Mouse (Mus musculus) R1 (cell line): ENCODE data around the gene Gys1.

Source experiments
- DNase-seq: peaks from one replicate; pipeline ENCODE4 v3.0.0-alpha.2; 2018; ENCODE audit warnings: low read depth, low spot score

Gys1 gene

DNA sequence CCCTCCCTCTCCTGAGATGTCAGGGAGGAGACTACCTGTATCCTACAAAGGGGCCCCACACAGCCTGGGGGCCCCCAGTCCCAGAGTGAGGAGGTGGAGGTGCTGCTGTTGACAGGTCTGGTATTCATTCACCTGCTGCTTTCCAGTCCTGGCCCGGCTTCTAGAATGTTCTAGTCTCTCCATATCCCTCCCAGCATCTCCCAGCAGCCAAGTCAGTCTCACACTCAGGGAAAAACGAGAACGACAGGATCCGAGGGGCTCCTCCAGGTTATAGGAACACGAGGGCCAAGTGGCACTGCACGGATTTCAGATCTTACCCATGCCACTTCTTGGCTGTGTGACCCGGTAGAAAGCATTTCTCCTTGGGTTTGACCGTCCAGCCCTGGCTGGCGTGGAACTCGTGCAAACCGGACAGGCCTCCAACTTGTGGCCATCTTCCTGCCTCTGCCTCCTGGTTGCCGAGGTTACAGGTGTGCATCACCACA, 19.9 kb upstream of the Gys1 start:
- no peak for DNase-seq

DNA sequence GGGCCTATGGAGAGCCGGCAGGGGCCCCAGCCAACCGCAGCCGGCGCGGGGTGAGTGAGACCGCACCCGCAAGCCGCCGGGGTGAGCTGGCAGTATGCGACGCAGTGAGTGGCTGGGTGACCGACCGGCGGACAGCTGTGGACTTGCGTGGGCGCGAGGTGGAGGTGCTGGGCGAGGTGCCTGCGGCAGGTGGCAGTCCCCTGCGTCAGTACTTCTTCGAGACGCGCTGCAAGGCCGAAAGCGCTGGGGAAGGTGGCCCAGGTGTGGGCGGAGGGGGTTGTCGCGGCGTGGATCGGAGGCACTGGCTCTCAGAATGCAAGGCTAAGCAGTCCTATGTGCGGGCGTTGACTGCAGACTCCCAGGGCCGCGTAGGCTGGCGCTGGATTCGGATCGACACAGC, 19.0 kb upstream of the Gys1 start:
- DNase-seq: no peak

DNA sequence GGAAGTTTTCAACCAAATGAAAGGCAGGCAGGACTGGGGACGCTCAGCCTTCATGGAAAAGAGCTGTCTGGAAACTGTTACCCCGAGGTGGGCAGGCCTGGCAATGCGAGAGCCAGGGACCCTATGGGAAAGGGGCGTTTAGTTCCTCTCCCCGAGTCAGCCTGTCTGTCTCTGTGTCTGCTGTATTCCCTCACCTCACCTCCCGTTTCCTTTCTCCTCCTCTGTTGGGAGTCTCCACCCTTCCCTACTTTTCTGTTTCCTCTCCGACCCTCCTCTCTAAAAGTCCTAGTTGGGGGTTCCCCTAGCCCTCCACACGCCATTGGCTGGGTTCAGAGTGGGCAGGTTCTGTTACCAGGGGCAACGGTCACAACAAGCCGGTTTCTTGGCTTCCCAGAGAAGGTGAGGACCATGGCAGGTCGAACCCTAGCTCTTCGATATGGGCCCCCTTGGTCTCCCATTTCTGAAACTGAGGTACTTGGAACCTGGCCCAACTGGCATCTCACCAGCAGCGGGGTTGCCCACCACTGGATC, 16.6 kb upstream of the Gys1 start:
- peak; percentile 46 for DNase-seq

DNA sequence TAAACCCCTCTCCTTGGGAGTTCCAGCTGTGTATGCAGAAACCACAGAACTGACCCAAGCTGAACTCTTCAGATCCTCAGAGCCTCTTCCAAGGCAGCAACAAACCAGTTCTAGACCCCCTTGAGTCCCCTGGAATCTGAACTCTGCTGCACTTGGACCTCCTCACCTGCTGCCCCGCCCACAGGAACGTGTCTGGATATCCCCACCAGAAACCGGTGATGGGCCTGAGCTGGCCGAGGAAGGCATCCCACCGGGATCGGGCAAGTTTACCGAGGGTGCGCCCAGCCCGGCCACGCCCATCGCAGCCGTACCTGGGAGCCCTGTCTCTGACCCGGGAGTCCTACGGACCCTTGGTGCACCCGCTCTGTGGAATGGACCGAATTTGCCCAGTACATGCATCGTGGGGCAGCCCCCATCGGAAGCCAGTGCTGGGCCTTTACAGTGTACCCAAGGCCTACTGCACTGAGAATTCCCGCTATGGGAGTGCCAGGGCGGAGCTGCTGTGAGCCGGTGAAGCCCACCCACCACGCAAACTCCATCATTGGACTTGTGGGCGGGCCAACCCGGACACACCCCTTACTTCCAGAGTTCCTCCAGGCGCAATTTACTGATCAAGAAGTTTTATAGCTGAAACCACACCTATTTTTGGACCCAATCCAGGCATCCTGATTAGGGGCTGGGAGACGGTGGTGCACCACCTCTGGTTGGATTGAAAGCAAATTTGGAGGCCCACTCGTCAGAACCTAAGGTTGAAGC, 14.6 kb upstream of the Gys1 start:
- peak; percentile 89 for DNase-seq

DNA sequence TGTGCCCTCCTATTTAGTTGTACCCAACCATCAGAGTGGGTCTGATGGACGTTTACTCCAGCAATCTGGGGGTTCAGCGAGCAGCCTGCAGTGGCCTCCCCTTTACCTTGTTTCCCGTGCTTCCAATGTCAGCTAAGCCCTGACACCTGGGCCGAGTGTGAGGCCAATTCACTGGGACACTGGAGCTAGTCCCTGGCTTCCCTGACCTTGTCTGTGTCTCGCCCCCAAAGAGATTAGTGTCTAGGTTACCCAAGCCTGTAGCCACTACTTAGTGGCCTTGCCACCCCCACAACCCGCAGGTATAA, 14.1 kb upstream of the Gys1 start, which contains the start of gene Lhb:
Lhb (plus strand) TSS at position 206 of the 305 bp plus-strand sequence.
- no peak for DNase-seq

DNA sequence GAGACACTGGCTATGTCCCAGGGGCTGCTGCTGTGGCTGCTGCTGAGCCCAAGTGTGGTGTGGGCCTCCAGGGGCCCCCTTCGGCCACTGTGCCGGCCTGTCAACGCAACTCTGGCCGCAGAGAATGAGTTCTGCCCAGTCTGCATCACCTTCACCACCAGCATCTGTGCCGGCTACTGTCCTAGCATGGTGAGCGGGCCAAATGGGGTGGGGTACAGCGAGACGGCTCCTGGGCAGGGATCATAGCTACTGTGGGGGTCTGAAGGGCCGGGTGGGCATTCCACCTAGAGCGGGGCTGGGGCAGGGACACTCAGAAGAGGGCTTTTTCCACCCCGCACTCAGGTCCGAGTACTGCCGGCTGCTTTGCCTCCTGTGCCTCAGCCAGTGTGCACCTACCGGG, 13.4 kb upstream of the Gys1 start:
- no peak for DNase-seq

DNA sequence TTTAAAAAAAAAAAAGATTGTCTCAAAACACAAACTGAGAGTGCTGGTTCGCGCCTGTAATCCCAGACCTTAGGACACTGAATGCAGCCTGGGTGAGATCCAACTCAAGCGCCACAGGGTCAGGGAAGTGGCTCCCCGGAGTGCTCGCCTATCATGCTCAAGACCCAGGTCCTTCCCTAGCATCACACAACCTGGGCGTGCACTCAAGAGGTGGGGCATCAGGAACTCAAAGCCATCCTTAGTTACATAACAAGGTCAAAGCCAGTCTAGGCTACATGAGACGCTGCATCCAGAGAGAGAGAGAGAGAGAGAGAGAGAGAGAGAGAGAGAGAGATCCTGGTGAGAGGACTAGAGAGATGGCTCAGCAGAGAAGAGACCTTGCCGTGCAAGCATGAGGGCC, 8.1 kb upstream of the Gys1 start:
- no peak for DNase-seq

DNA sequence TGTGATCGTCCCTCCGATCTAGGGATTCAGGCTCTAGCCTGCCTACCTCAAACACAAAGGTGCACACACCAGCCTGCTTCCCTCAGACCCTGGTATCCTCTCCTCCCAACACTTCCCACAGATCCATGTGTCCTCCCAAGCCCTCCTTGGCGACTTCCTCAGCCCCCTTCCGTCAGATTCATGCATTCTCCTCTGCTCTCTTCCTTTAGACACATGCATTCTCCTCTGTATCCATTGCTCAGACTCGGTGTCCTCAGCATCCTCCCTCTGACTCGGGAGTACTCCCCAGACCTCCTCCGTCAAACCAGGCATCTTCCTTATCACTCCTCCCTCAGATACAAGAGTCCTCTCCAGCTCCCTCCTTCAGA, 825 bp upstream of the Gys1 start:
- DNase-seq: no peak

DNA sequence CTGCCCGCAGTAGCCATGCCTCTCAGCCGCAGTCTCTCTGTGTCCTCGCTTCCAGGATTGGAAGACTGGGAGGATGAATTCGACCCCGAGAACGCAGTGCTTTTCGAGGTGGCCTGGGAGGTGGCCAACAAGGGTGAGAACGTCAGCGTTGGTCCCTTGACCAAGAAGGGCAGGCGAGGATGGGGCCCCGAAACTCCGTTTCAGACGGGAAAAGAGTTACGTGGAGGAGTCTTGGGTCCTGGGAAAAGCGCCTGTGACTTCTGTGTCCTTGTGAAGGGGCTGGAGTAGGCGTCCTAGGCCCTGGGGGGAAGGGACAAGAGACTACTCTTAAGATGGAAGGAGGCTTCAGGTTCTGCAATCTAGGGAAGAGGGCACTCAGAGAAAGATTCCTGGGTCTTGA, 394 bp downstream of the Gys1 start:
- DNase-seq: no peak

DNA sequence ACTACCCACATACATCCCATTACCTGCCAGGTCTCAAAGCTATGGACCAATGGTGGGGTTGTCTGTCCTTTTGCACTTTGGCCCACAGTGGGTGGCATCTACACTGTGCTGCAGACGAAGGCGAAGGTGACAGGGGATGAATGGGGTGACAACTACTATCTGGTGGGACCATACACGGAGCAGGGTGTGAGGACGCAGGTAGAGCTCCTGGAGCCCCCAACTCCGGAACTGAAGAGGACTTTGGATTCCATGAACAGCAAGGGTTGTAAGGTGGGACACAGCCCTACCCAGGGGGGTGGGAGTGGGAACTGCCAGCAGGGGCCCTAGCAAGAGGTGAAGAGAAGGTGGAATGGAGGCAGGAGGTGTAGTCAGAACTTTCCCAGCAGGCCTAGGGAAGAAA, 1.8 kb downstream of the Gys1 start:
- no peak for DNase-seq

DNA sequence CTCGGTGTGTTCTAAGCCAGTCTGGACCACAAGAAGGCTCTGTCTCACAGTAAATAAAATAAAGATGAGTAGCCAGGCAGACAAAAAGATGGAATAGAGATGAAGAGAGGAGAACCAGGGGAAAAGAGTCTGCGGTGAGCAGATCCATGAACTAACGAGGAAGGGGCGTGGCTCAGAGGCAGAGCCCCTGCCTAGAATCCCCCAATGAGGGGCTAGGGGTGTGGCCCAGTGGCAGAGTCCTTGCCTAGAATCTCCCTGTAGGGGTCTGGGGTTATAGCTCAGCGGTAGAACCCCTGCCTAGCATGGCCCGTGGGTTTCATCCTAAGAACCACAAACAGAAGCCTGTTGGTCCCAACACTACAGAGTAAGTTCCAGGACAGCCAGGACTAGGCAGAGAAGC, 2.4 kb downstream of the Gys1 start:
- peak; percentile 88 for DNase-seq

DNA sequence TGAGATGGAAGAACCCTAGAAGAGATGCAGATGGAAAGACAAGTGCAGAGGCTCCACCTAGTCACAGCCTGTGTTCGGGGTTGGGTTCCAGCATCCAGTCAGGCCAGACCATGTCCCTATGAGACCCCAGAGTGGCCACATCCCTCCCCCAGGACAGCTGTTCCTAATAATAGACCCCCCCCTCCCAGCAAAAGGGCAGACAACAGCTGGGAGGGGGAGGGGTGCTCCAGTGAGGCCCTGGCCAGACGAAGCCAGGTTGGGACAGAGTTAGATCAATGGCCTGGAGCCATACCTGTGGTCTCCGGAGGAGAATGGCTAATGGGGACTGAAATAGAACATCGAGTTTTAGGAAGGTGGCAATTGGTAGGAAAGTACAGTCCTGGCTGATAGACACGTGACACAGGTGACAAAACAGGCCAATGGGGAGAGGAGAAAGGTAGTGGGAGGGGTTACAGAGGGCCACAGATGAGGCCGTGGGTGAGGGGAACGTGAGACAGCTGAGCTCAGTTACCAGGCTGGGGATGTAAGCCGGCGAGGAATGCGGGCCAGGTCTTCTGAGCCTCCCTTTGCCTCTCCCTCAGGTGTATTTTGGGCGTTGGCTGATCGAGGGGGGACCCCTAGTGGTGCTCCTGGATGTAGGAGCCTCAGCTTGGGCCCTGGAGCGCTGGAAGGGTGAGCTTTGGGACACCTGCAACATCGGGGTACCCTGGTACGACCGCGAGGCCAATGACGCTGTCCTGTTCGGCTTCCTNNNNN, 3.1 kb downstream of the Gys1 start, which contains the start of gene Ruvbl2:
Ruvbl2 (minus strand) TSS at position 576 of the 756 bp plus-strand sequence.
- peak; percentile 91 for DNase-seq

DNA sequence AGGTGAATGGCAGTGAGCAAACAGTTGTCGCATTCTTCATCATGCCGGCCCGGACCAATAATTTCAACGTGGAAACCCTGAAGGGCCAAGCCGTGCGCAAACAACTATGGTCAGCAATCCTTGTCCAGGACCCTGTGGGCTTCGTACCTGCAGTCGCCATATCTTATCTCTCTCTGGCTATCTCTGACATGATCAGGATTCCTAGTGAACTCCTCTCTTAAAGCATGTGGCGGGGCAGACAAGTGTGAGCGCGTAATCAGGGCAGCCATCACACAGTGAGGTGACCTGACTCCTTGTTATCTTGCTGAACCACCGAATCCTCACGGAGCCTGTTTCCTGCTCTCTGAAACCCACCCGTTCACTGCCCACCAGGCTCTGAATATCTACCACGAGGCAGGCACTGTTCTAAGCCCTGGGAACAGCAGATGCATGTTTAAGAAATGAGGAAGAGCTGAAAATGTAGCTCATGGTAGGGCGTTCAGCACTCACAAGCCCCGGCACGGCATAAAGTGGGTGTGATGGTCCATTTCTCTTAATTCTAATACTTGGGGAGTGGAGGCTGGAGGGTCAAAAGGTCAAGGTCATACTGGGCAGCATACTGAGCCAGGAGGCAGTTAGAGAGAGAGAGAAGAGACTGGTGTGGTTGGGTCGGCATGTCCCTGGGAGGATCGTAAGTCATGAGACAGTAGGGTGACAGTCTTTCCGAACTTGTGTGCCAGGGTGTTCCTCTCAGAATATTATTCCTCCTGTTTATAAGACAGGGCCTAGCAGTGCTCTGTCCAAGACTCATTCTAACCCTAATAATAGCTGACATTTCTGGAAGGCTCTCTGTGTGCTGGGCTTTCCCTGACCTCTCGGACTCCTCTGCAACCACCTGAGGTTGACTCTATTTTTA, 9.1 kb downstream of the Gys1 start:
- DNase-seq: peak; percentile 58

DNA sequence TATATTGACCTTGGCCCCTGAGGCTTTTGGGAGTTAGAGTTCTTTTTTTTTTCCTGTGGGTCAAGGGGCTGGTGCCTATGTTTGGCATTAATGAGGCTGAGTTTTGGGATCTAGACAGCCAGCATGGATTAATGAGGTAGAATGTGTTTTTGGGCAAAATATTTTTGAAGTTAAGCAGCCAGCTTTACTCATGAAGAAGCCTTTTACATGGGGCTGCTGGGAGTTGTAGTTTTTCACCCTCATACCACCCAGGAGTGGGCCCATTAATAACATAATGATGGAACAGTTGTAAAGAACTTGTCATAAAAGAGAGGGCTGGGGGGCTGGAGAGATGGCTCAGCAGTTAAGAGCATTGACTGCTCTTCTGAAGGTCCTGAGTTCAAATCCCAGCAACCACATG, 11.9 kb downstream of the Gys1 start:
- no peak for DNase-seq

DNA sequence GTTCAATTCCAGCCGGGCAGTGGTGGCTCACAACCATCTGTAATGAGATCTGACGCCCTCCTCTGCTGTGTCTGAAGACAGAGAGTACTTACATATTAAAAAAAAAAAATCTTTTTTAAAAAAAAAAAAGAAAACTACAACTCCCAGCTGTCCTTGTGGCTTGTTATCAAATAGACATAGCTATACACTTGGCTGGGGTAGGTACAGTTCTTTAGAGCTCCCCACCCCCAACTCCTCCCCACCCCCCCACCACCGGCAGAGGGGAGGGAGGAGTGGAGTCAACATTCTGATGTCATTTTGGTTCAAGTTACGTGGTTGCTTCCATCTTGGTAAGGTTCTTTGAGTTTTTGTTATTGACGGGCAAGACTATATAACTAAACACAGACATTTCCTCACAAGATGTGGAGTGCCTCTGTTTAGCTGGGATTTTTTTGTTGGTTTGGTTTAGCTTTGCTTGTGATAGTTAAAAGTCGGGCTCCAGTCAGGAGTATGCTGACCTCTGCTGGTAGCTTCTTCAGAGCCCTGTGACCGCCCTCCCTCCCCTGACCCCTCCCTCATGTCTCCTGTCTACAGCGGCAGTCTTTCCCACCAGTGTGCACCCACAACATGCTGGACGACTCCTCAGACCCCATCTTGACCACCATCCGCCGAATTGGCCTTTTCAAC, 12.8 kb downstream of the Gys1 start:
- DNase-seq: peak; percentile 83

DNA sequence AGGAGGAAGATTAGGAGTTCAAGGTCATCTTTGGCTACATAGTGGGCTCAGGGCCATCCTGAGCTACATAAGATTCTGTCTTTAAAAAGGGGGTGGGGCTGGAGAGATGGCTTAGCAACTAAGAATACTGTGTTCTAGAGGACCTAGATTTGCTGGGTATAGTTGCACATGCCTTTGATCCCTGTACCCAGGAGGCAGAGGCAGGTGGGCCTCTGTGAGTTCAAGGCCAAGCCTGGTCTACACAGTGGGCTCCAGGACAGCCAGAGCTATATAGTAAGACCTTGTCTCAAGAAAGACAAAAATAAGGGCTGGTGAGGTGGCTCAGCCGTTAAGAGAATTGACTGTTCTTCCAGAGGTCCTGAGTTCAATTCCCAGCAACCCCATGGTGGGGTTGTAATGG, 15.3 kb downstream of the Gys1 start:
- DNase-seq: no peak

DNA sequence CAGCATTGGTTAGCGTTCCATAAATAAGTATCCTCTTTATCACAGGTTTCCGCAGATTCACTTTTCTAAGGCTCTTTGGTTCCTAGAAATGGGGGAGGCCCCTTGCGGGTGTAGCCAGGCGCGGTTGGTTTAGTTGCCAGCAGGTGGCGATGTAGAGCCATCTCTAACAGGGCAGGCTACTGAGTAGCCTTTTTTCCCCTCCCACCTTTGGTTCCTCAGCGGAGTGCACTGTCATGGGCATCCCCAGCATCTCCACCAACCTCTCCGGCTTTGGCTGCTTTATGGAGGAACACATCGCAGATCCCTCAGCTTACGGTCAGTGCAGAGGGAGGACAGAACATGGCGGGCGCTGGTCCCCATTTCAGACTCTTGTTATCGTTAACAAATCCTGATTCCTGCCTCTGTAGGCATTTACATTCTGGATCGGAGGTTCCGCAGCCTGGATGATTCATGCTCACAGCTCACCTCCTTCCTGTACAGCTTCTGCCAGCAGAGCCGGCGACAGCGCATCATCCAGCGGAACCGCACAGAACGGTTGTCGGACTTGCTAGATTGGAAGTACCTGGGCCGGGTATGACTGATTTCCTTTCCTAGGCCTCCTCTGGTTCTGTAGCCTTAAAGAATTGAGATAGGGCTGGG, 16.8 kb downstream of the Gys1 start:
- DNase-seq: peak; percentile 90

DNA sequence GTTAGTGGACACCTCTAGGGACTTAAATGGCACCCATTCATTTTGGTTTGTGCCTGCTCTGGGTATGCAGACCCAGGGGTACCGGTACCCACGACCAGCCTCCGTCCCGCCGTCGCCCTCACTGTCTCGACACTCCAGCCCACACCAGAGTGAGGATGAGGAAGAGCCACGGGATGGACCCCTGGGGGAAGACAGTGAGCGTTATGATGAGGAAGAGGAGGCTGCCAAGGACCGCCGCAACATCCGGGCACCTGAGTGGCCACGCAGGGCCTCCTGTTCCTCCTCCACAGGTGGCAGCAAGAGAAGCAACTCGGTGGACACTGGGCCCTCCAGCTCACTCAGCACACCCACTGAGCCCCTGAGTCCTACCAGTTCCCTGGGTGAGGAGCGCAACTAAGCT, 20.3 kb downstream of the Gys1 start:
- DNase-seq: no peak

DNA sequence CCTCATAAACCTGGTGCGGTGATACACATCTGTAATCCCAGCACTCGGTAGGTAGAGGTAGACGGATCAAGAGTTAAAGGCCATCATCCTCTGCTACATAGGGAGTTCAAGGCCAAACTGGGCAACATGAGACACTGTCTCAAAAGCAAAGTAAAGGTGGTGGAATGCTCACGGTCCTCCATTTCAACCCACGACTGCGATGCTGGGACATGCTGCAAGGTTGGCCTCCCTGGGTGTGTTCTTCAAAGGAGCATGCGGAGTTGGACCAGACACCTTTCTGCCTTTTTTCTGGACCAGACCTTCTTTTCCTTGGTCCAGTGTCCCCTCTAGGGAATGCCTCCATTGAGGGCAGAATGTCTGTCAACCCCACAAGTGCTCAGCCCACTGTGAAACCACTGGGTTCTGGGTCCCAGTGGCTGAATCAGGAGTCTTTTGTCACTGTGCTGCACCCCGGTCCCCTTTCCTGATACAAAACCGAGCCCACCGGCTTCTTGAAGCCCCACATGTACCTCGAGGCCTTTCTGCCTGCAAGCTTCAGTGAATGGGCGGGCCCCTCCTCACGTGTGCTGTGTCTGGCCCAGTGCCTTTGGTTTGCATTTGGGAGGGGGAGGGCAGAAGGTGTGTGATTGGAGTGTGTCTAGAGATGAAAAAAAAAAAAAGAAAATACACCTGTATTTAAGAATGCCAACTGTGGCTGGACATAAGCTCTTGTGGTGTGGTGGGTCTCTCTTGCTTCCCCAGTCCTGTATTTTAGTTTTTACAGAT, 21.5 kb downstream of the Gys1 start:
- DNase-seq: peak; percentile 81

DNA sequence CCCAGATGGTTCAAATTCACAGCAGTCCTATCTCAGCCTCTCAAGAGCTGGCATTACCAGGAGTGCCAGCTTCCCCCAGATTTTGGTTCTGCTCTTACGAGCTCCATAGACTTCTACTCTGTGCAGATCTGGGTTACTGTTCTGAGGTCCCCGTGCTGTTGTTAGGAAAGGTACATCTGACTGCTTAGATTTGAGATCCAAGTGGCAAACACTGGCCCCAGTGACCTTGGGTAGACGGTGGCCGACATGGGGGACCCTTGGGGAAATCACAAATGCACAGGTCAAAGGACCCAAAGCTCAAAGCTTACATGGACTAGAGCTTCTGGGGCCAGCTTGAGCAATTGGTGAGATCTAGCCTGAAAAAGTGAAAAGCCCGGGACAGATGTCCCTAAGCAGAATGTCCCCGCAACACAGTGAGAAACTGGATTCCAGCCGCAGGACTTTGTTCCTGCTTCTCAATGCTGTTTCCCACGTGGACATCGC, 22.1 kb downstream of the Gys1 start:
- DNase-seq: no peak
